Mouse (Mus musculus) liver, embryonic 13.5 days (tissue): ENCODE measurements around the gene Mapk10. TPM values are rescaled to one million over a fixed set of nuclear protein-coding genes. Genes with fewer than 3 reads are reported as not detected.

Experiments
- ATAC-seq: fragments of 200-750 bp; cut with Nextera tagmentation; 2 replicates; pipeline ENCODE4 v1.8.0; 2017; ENCODE audit warnings: low read depth, mild to moderate bottlenecking, moderate number of reproducible peaks, moderate library complexity
- DNase-seq: peaks from one replicate; pipeline ENCODE4 v3.0.0; 2022
- H3K27ac ChIP-seq: fragments of 300-500 bp; sonication (generic); 2 replicates; pipeline ENCODE4 v1.5.1; 2015; ENCODE audit warnings: moderate library complexity, mild to moderate bottlenecking, inconsistent platforms
- H3K27me3 ChIP-seq: fragments of 300-500 bp; sonication (generic); 2 replicates; pipeline ENCODE4 v1.6.1; 2015; ENCODE audit warnings: mild to moderate bottlenecking, inconsistent platforms
- H3K36me3 ChIP-seq: fragments of 300-500 bp; sonication (generic); 2 replicates; pipeline ENCODE4 v1.6.1; 2015; ENCODE audit warnings: mild to moderate bottlenecking, inconsistent platforms
- H3K4me1 ChIP-seq: fragments of 300-500 bp; sonication (generic); replicated peaks from 2 replicates; pipeline ENCODE4 v1.6.1; 2015; ENCODE audit warnings: inconsistent platforms
- H3K4me2 ChIP-seq: fragments of 300-500 bp; sonication (generic); 2 replicates; pipeline ENCODE4 v1.6.1; 2015; ENCODE audit warnings: inconsistent platforms, mild to moderate bottlenecking, moderate library complexity
- H3K4me3 ChIP-seq: fragments of 300-500 bp; sonication (generic); replicated peaks from 2 replicates; pipeline ENCODE4 v1.5.1; 2015; ENCODE audit warnings: mild to moderate bottlenecking, inconsistent platforms
- H3K9ac ChIP-seq: fragments of 300-500 bp; sonication (generic); 2 replicates; pipeline ENCODE4 v1.6.1; 2015; ENCODE audit warnings: mild to moderate bottlenecking, inconsistent platforms
- H3K9me3 ChIP-seq: fragments of 300-500 bp; sonication (generic); replicated peaks from 2 replicates; pipeline ENCODE4 v1.6.1; 2016; ENCODE audit warnings: inconsistent platforms
- WGBS: fragments of 180-500 bp; shearing (Covaris S2); methylation state at CpG from one replicate; pipeline ENCODE4 v1.1.7; 2015; ENCODE audit not compliant: insufficient replicate concordance; 5-methylcytosine and 5-hydroxymethylcytosine counted together
- polyA plus RNA-seq: library from polyadenylated mRNA; unstranded; fragments of >200 nt; fragmentation: Nextera tagmentation; extraction: Ambion mirVana; gene quantifications from 2 replicates; pipeline ENCODE4 v1.2.1, GENCODE M21; 2015

Gene Mapk10
- polyA plus RNA-seq, 1 experiment from 2014 or later: 0.13 TPM

DNA sequence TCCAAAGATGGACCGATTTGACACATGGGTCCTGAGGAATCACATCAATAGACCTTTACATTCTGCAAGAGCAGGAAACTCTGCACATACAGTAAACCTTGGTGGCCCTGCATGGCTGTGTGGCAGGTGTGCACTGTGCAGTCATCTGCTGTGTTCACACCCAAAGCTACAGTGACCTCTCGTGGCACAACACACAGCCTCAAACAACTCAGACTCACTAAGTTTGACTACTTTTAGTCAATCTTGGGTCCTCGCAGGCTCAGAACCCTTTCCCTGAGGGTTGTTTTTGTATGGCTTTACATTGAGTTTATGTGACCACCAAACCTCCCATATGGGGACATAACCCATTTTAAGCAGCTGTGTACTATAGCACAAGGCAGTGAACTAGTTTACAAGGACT lies 47.1 kb downstream of the Mapk10 start:
- no peak for ATAC-seq
- no peak overlapping the region for H3K9ac ChIP-seq
- H3K36me3 ChIP-seq: no peaks in the 10 kb centered on the region
- no peaks in the 10 kb centered on the region for H3K27me3 ChIP-seq
- no peak overlapping the region for H3K4me3 ChIP-seq
- H3K4me2 ChIP-seq: no peak overlapping the region
- no peaks in the 10 kb centered on the region for H3K4me1 ChIP-seq
- DNase-seq: no peak
- H3K27ac ChIP-seq: no peak overlapping the region
- 63% methylated on average over 3 of the region's 3 CpGs for WGBS
- no peaks in the 10 kb centered on the region for H3K9me3 ChIP-seq

- no peak overlapping the region for H3K9ac ChIP-seq
- H3K36me3 ChIP-seq: no peaks in the 10 kb centered on the region
- WGBS: 63% methylated on average over 3 of the region's 3 CpGs
- H3K27ac ChIP-seq: no peak overlapping the region
- no peak overlapping the region for H3K4me3 ChIP-seq
- H3K4me2 ChIP-seq: no peak overlapping the region
- ATAC-seq: no peak
- no peaks in the 10 kb centered on the region for H3K9me3 ChIP-seq
- H3K27me3 ChIP-seq: no peaks in the 10 kb centered on the region
- H3K4me1 ChIP-seq: no peaks in the 10 kb centered on the region
- DNase-seq: no peak
Measured at GRCm38 (mm10) chr5:103161574-103161973, 49.6 kb downstream of the Mapk10 start.

DNA sequence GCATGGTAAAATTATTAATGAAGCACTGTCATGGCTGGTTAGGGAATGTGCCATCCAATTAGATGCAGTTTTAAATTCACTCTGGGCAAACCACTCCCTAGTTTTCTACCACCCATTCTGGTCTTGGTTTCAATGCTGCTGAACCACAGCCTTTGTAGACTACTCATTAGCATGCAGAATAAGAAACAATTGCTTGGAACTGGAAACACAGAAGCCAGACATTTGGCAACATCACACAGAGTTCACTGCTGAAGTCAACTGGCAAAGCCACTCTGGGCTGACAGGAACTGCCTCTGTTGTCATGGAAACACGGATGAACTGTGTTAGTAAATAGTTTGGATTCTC lies 50.0 kb downstream of the Mapk10 start:
- no peak overlapping the region for H3K9ac ChIP-seq
- no peaks in the 10 kb centered on the region for H3K9me3 ChIP-seq
- DNase-seq: no peak
- no peak for ATAC-seq
- no peaks in the 10 kb centered on the region for H3K4me1 ChIP-seq
- no peaks in the 10 kb centered on the region for H3K27me3 ChIP-seq
- no peak overlapping the region for H3K4me3 ChIP-seq
- no peak overlapping the region for H3K27ac ChIP-seq
- H3K36me3 ChIP-seq: no peaks in the 10 kb centered on the region
- no peak overlapping the region for H3K4me2 ChIP-seq
- WGBS: 22% methylated on average over 1 of the region's 1 CpGs

DNA sequence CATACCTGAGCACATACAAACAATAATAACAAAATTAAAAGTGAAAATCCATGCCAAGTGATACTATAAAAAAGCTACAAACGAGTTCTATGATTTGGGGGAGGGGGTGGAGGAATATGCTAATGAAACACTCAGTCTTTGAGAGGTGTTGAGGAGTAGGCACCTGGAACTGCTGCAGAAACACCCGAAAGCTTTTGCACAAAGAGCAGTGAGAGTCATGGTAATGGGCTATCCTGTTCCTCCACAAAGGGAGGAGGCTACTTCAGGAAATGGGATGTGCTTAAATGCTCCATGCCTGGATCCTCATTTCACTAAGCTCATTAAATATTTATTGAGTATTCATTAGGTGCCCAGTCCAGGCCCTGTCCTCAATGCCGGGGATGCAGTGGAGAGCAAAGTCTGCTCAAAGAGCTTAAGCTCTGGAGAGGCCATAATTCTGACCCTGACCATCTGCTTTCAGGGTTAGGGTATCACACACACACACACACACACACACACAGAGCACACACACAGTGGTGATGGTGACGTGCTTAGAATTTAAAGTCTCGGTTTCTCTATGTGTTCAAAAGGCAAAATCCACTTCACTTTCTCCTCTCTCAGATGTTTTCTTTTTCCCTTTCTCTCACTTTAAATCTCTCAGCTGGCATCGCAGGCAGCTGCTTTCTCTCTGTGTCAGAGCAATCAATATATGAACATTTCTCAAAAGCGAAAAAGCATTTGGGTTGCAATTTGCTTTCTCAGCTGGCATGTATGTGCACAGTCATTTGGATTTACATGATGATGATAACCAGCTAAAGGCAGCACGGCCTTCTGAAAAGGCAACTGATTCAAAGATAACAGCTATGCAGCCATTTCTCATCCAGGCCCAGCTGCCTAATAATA lies 50.6 kb downstream of the Mapk10 start:
- no peak overlapping the region for H3K4me2 ChIP-seq
- H3K9ac ChIP-seq: no peak overlapping the region
- no peak for ATAC-seq
- no peak overlapping the region for H3K27ac ChIP-seq
- H3K4me1 ChIP-seq: no peaks in the 10 kb centered on the region
- H3K4me3 ChIP-seq: no peak overlapping the region
- H3K9me3 ChIP-seq: no peaks in the 10 kb centered on the region
- H3K27me3 ChIP-seq: no peaks in the 10 kb centered on the region
- DNase-seq: no peak
- H3K36me3 ChIP-seq: no peaks in the 10 kb centered on the region
- 56% methylated on average over 8 of the region's 8 CpGs for WGBS

DNA sequence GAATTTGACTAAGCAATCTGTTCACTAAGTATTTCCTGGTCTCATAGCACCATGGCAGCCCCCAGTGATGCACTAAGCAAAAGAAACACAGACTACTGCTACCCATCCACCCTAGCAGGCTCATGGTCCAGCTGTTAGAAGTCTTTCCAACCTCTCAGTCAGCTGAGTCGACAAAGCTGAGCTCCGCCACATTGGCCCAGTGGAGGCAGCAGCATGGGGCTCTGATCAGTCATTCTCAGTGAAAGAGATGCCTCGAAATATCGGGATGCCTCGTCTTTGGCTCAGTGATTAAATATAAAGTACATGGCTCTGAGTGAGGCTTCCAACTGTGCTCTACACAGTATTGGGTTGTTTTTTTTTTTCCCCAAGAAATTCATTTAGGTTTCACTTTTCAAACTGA lies 70.2 kb downstream of the Mapk10 start:
- Histone ChIP-seq H3K4me1 (no peaks in the 10 kb centered on the region), H3K4me2 (no peak overlapping the region), H3K27ac (no peak overlapping the region), H3K9me3 (peaks cover 1% of the 10 kb centered on the region; the same call in 1 of the 2 replicates), H3K9ac (no peak overlapping the region), H3K4me3 (no peak overlapping the region), H3K36me3 (no peaks in the 10 kb centered on the region), H3K27me3 (no peaks in the 10 kb centered on the region)
- WGBS: 60% methylated on average over 5 of the region's 5 CpGs
- ATAC-seq (no peak), DNase-seq (no peak)

- 80% methylated on average over 9 of the region's 9 CpGs for WGBS
- H3K4me2 ChIP-seq: no peak overlapping the region
- H3K9ac ChIP-seq: no peak overlapping the region
- no peak overlapping the region for H3K4me3 ChIP-seq
- no peak for DNase-seq
- no peak for ATAC-seq
- peaks cover 14% of the 10 kb centered on the region; the same call in 1 of the 2 replicates for H3K9me3 ChIP-seq
- no peaks in the 10 kb centered on the region for H3K4me1 ChIP-seq
- H3K27me3 ChIP-seq: no peaks in the 10 kb centered on the region
- no peaks in the 10 kb centered on the region for H3K36me3 ChIP-seq
- no peak overlapping the region for H3K27ac ChIP-seq
Measured at GRCm38 (mm10) chr5:103134839-103135238, 76.3 kb downstream of the Mapk10 start.

DNA sequence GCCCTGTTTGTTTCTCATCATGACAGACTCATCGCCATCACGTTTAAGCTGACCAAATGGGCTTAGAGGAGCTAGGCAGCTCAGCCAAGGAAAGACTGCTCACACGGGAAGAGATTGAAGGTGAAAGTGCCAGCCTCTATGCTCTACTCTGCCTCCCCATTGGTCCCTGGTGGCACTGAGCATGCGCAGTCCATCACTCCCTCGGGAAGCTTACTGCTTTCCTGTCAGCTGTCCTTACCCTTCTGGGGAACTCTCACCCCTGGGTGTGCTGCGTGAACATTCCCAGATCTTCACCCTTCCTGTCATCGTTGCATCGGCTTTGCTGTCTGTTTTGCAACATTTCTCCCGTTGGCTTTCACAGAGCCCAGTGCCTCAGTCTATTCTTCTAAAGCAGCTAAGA lies 77.5 kb downstream of the Mapk10 start:
- no peak for DNase-seq
- Histone ChIP-seq H3K27me3 (no peaks in the 10 kb centered on the region), H3K4me1 (no peaks in the 10 kb centered on the region), H3K4me3 (no peak overlapping the region), H3K9me3 (peaks cover 14% of the 10 kb centered on the region; the same call in 1 of the 2 replicates), H3K4me2 (no peak overlapping the region), H3K9ac (no peak overlapping the region), H3K27ac (no peak overlapping the region), H3K36me3 (no peaks in the 10 kb centered on the region)
- 59% methylated on average over 9 of the region's 9 CpGs for WGBS
- no peak for ATAC-seq

DNA sequence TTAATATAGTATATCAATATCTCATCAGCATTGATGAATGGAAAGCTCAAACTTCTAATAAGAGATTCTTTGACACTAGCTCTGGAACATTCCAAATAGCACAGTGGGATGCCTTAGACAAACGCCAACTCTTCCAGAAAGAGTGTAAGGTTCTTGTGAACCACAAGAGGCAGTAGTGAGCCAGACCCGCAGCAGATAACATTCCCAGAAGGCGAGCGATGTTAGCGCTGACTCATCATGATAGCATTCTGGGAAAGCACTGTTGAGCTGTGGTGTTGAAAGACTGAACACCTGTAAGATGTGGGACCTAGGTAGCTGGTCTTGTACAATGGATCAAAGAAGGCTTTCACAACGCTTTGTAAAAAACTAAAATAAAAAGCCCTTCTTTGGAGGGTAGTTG lies 78.3 kb downstream of the Mapk10 start:
- H3K27me3 ChIP-seq: no peaks in the 10 kb centered on the region
- no peak for ATAC-seq
- 57% methylated on average over 6 of the region's 6 CpGs for whole genome bisulfite sequencing

DNA sequence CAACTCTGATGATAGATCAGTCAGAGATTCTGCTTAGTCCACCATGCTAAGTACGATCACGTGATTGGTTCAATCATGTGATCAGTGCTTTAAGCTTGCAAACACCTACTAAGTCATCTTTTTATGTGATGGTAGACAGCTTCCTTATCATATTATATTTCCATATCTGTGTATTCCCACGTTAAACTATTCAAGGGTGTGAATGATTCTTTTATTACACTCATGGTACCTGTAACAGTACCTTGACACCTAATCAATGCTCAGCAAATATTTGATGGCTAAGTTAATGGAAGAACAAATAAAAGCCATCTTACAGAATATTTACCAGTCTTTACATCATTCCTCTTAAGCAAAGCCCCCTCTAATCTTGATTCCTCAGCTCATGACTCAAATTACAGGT lies 91.5 kb downstream of the Mapk10 start:
- H3K4me1 ChIP-seq: no peaks in the 10 kb centered on the region
- H3K9ac ChIP-seq: no peak overlapping the region
- ATAC-seq: no peak
- H3K27me3 ChIP-seq: no peaks in the 10 kb centered on the region
- 63% methylated on average over 3 of the region's 3 CpGs for WGBS
- no peak for DNase-seq
- H3K9me3 ChIP-seq: no peaks in the 10 kb centered on the region
- no peaks in the 10 kb centered on the region for H3K36me3 ChIP-seq
- no peak overlapping the region for H3K4me3 ChIP-seq
- H3K4me2 ChIP-seq: no peak overlapping the region
- no peak overlapping the region for H3K27ac ChIP-seq

More for the DNA sequence above, 78.3 kb downstream of the Mapk10 start:
- H3K9ac ChIP-seq: no peak overlapping the region
- H3K4me2 ChIP-seq: no peak overlapping the region
- H3K27ac ChIP-seq: no peak overlapping the region
- H3K4me1 ChIP-seq: no peaks in the 10 kb centered on the region
- no peak for DNase-seq
- no peak overlapping the region for H3K4me3 ChIP-seq
- H3K36me3 ChIP-seq: no peaks in the 10 kb centered on the region
- H3K9me3 ChIP-seq: peaks cover 14% of the 10 kb centered on the region; the same call in 1 of the 2 replicates

DNA sequence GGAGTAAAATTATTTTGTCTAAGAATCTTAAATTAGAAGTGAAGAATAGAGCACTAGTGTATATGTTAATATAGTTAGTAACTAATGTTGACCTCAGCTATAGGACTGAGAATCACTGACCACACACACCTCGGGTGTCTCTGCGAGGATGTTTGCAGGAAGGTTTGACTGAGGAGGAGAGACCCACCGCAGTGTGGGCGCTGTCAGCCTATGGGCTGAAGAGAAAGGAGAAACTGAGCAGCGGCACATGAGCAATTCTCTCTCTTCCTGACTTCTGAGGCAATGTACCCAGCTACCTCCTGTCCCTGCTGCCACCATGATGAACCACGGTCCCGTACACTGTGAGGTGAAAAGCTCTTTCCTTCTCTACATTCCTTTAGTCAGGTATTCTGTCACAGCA lies 95.6 kb downstream of the Mapk10 start:
- ATAC-seq (no peak), DNase-seq (no peak)
- Histone ChIP-seq H3K36me3 (no peaks in the 10 kb centered on the region), H3K27ac (no peak overlapping the region), H3K4me2 (no peak overlapping the region), H3K27me3 (no peaks in the 10 kb centered on the region), H3K9ac (no peak overlapping the region), H3K9me3 (no peaks in the 10 kb centered on the region), H3K4me3 (no peak overlapping the region), H3K4me1 (no peaks in the 10 kb centered on the region)
- WGBS: 72% methylated on average over 7 of the region's 7 CpGs

- ATAC-seq: no peak
- Histone ChIP-seq H3K9me3 (peaks cover 5% of the 10 kb centered on the region; the same call in 1 of the 2 replicates), H3K36me3 (no peaks in the 10 kb centered on the region), H3K4me2 (no peak overlapping the region), H3K9ac (no peak overlapping the region), H3K27ac (no peak overlapping the region), H3K27me3 (no peaks in the 10 kb centered on the region), H3K4me1 (no peaks in the 10 kb centered on the region), H3K4me3 (no peak overlapping the region)
- DNase-seq: no peak
- 74% methylated on average over 7 of the region's 7 CpGs for WGBS
Measured at GRCm38 (mm10) chr5:103112471-103112870, 98.7 kb downstream of the Mapk10 start.

DNA sequence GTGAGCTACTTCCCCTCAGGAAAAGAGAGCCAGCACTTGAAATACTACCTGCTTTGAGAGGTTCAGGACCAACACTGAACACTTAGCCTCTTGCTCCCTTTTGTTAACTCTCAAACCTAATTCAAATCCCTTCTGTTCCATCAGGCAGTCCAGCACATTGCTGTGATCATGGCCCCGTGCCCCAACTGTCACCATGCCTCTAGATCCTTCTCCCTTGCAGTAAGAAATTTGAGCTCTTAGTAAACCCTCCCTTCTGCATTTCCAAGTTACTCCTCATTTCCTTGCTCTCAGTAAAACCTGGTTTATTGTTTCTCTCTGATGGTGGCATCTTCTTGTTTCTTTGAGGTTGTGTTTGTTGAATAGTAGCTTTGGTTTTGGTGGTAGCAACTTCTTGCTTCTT lies 101.7 kb downstream of the Mapk10 start:
- H3K27ac ChIP-seq: no peak overlapping the region
- H3K4me3 ChIP-seq: no peak overlapping the region
- no peak for ATAC-seq
- no peaks in the 10 kb centered on the region for H3K4me1 ChIP-seq
- H3K27me3 ChIP-seq: no peaks in the 10 kb centered on the region
- no peak overlapping the region for H3K4me2 ChIP-seq
- H3K9me3 ChIP-seq: peaks cover 8% of the 10 kb centered on the region; the same call in 1 of the 2 replicates
- DNase-seq: no peak
- H3K9ac ChIP-seq: no peak overlapping the region
- 51% methylated on average over 1 of the region's 1 CpGs for WGBS
- H3K36me3 ChIP-seq: no peaks in the 10 kb centered on the region
